Mouse (Mus musculus) megakaryocyte, embryonic 14.5 days (primary cell): Measurements from ENCODE around the gene Vamp2.

ENCODE experiments used
- FLI1 ChIP-seq: IDR thresholded peaks from 2 replicates; pipeline ENCODE4 v1.6.1; 2012; ENCODE audit warnings: low read length, inconsistent platforms, mixed read lengths
- GATA1 ChIP-seq: IDR thresholded peaks from 3 replicates; pipeline ENCODE4 v1.6.1; 2012; ENCODE audit warnings: mixed read lengths, low read length, inconsistent platforms, borderline replicate concordance

- no peak for TF ChIP-seq GATA1
- TF ChIP-seq FLI1, result no peak
These were observed 3.5 kb downstream of the Vamp2 start for GRCm38 (mm10) chr11:69091566-69092385.
